Mouse (Mus musculus) embryo, embryonic 9.5 days (tissue): ENCODE data around the gene Olfr569.

Experiments
- DNase-seq: peaks from one replicate; pipeline ENCODE4 v3.0.0-alpha.2; 2017; ENCODE audit errors: extremely low spot score

The Olfr569 gene

GRCm38 (mm10) chr7:102890782-102891181 is at the start of gene Olfr569:
Gene Olfr569 (minus strand): TSS chr7:102890882.
- no peak for DNase-seq

- no peak for DNase-seq
Measured at GRCm38 (mm10) chr7:102927105-102927504, 36.4 kb upstream of the Olfr569 start.

GRCm38 (mm10) chr7:102924109-102924508 is 33.4 kb upstream of the Olfr569 start, which contains the start of gene Olfr572:
Gene Olfr572 (plus strand): TSS chr7:102924409.
- DNase-seq = no peak

GRCm38 (mm10) chr7:102919632-102920031 is 28.9 kb upstream of the Olfr569 start:
- peak; percentile 54 for DNase-seq

GRCm38 (mm10) chr7:102917032-102917875 is 26.6 kb upstream of the Olfr569 start, which contains the start of gene Olfr571:
Gene Olfr571 (minus strand): TSS chr7:102917536.
- no peak for DNase-seq

- no peak for DNase-seq
Measured at GRCm38 (mm10) chr7:102916405-102916804, 25.7 kb upstream of the Olfr569 start.

GRCm38 (mm10) chr7:102915261-102915660 is 24.6 kb upstream of the Olfr569 start:
- DNase-seq = no peak

GRCm38 (mm10) chr7:102876822-102877221 is 13.9 kb downstream of the Olfr569 start, which contains the start of gene Olfr568:
Gene Olfr568 (plus strand): TSS chr7:102877122.
- DNase-seq = no peak

- no peak for DNase-seq
Measured at GRCm38 (mm10) chr7:102858665-102859064, 32.0 kb downstream of the Olfr569 start, which contains the start of gene Olfr566. Gene Olfr566 (minus strand): TSS chr7:102858765.

GRCm38 (mm10) chr7:102855807-102856206 is 34.9 kb downstream of the Olfr569 start:
- no peak for DNase-seq
